Mouse (Mus musculus): ENCODE data around the gene Def6. TPM values are rescaled to one million over a fixed set of nuclear protein-coding genes. Genes with fewer than 3 reads are reported as not detected.

Def6 gene
- total RNA-seq, 2 experiments from 2014 or later = 2.8 to 3.3 TPM

DNA sequence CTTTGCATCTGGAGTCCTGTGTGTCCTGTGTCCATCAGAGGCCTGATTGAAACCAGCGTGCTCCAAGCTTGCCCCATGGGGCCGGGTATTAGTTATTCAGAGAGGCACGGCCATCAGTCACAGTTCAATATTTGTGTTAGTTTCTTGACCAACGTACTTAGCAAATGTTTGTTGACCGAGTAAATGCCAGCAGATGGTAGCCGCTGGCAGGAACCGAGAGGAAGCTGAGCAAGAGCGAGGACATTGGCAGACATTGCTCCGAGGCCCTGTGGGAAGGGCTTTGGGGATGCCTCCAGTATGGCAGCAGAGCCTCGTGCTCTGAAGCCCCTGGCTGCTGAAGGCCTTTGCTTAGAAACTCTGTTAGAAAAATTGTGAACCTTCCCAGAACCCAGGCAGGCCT is 70.1 kb downstream of the Def6 start:
- no peak for DNase-seq

- DNase-seq = no peak
Observed at GRCm38 (mm10) chr17:28278156-28278555, 70.6 kb downstream of the Def6 start.

Other genes starting within 250 kb of the Def6 start
- under 1 TPM in 1 of 2 experiments, not detected in 1; 0.14 TPM for gene Tcp11, start 127.1 kb upstream of the Def6 start, total RNA-seq (2021)
- 1 to 10 TPM; 1.1 to 1.4 TPM for gene Scube3, start 65.6 kb upstream of the Def6 start, total RNA-seq (2021)
- 10 to 100 TPM; 29.2 to 32.8 TPM for gene Zfp523, start 30.6 kb upstream of the Def6 start, total RNA-seq (2021)
- 10 to 100 TPM; 21.9 to 22.3 TPM for gene Ppard, start 24.9 kb downstream of the Def6 start, total RNA-seq (2021)
- gene Fance, start 105.7 kb downstream of the Def6 start, total RNA-seq (2021) = 10 to 100 TPM; 18.7 to 19.4 TPM
- gene Rpl10a, start 120.7 kb downstream of the Def6 start, total RNA-seq (2021) = 100 to 1,000 TPM; 663 to 665 TPM
- 10 to 100 TPM; 26.3 to 30.2 TPM for gene Tead3, start 143.0 kb downstream of the Def6 start, total RNA-seq (2021)
- gene Tulp1, start 157.4 kb downstream of the Def6 start, total RNA-seq (2021) = 1 to 10 TPM; 1.0 to 1.5 TPM